Mouse (Mus musculus) cerebral cortex, adult 2 months (tissue): ENCODE measurements around the gene Dach1.

Source experiments
- WGBS: fragments of 180-500 bp; shearing (Covaris S2); methylation state at CpG from one replicate; pipeline ENCODE4 v1.1.7; 2018; 5-methylcytosine and 5-hydroxymethylcytosine counted together

The Dach1 gene

GRCm38 (mm10) chr14:98169421-98170076 is at the start of gene Dach1:
Gene Dach1 (minus strand): TSS chr14:98169765.
- WGBS: under 1% methylated on average over 32 of the region's 32 CpGs

- WGBS: 89% methylated on average over 3 of the region's 3 CpGs
Observed at GRCm38 (mm10) chr14:98200089-98200488, 30.5 kb upstream of the Dach1 start.

- WGBS: 8% methylated on average over 1 of the region's 1 CpGs
Observed at GRCm38 (mm10) chr14:98181545-98181944, 12.0 kb upstream of the Dach1 start.

GRCm38 (mm10) chr14:98173831-98174230 is 4.3 kb upstream of the Dach1 start:
- WGBS: 64% methylated on average over 2 of the region's 2 CpGs

- WGBS: 21% methylated on average over 5 of the region's 5 CpGs
Observed at GRCm38 (mm10) chr14:98172394-98172905, 2.9 kb upstream of the Dach1 start.

GRCm38 (mm10) chr14:98171861-98172260 is 2.3 kb upstream of the Dach1 start:
- WGBS: 22% methylated on average over 5 of the region's 5 CpGs

GRCm38 (mm10) chr14:98168908-98169401 is 610 bp downstream of the Dach1 start:
- WGBS: under 1% methylated on average over 45 of the region's 45 CpGs

GRCm38 (mm10) chr14:98168039-98168907 is 1.3 kb downstream of the Dach1 start:
- WGBS: under 1% methylated on average over 48 of the region's 48 CpGs

GRCm38 (mm10) chr14:98167186-98168038 is 2.2 kb downstream of the Dach1 start:
- WGBS: 2% methylated on average over 33 of the region's 33 CpGs

- 50% methylated on average over 10 of the region's 10 CpGs for WGBS
Observed at GRCm38 (mm10) chr14:98166318-98166976, 3.1 kb downstream of the Dach1 start.

- 77% methylated on average over 7 of the region's 7 CpGs for whole genome bisulfite sequencing
Observed at GRCm38 (mm10) chr14:98156753-98157152, 12.8 kb downstream of the Dach1 start.

- WGBS: 87% methylated on average over 7 of the region's 7 CpGs
Observed at GRCm38 (mm10) chr14:98155725-98156392, 13.7 kb downstream of the Dach1 start.

GRCm38 (mm10) chr14:98154832-98155422 is 14.6 kb downstream of the Dach1 start:
- 72% methylated on average over 7 of the region's 7 CpGs for WGBS

GRCm38 (mm10) chr14:98141758-98142157 is 27.8 kb downstream of the Dach1 start:
- WGBS: 38% methylated on average over 2 of the region's 2 CpGs

GRCm38 (mm10) chr14:98138873-98139665 is 30.5 kb downstream of the Dach1 start:
- WGBS: 95% methylated on average over 3 of the region's 3 CpGs

- WGBS: 50% methylated on average over 4 of the region's 4 CpGs
Observed at GRCm38 (mm10) chr14:98134546-98134945, 35.0 kb downstream of the Dach1 start.

- 49% methylated on average over 1 of the region's 1 CpGs for WGBS
Observed at GRCm38 (mm10) chr14:98123032-98123431, 46.5 kb downstream of the Dach1 start.

GRCm38 (mm10) chr14:98116627-98117026 is 52.9 kb downstream of the Dach1 start:
- WGBS: 86% methylated on average over 1 of the region's 1 CpGs

- WGBS: 81% methylated on average over 1 of the region's 1 CpGs
Observed at GRCm38 (mm10) chr14:98113106-98113505, 56.5 kb downstream of the Dach1 start.
